Mouse (Mus musculus) heart, embryonic 11.5 days (tissue): ENCODE data around the gene Hmcn1. TPM values are rescaled to one million over a fixed set of nuclear protein-coding genes. Genes with fewer than 3 reads are reported as not detected.

Experiments used
- ATAC-seq: fragments of 200-750 bp; cut with Nextera tagmentation; replicated peaks from 2 replicates; pipeline ENCODE4 v1.8.0; 2017; ENCODE audit warnings: moderate library complexity; ENCODE audit not compliant: insufficient number of reproducible peaks, low FRiP score, low TSS enrichment
- H3K27ac ChIP-seq: fragments of 300-500 bp; sonication (generic); 2 replicates; pipeline ENCODE4 v1.5.1; 2014; ENCODE audit warnings: mild to moderate bottlenecking, low read depth, low read length
- H3K27me3 ChIP-seq: fragments of 300-500 bp; sonication (generic); 2 replicates; pipeline ENCODE4 v1.6.1; 2014; ENCODE audit warnings: mild to moderate bottlenecking, low read length, mixed read lengths; ENCODE audit not compliant: control insufficient read depth, insufficient read depth
- H3K36me3 ChIP-seq: fragments of 300-500 bp; sonication (generic); 2 replicates; pipeline ENCODE4 v1.6.1; 2014; ENCODE audit warnings: mild to moderate bottlenecking, low read length, moderate library complexity, mixed read lengths; ENCODE audit not compliant: control insufficient read depth, insufficient read depth
- H3K4me1 ChIP-seq: fragments of 300-500 bp; sonication (generic); 2 replicates; pipeline ENCODE4 v1.6.1; 2014; ENCODE audit warnings: low read length; ENCODE audit not compliant: control insufficient read depth, insufficient read depth
- H3K4me2 ChIP-seq: fragments of 300-500 bp; sonication (generic); 2 replicates; pipeline ENCODE4 v1.6.1; 2014; ENCODE audit warnings: mild to moderate bottlenecking, moderate library complexity
- H3K4me3 ChIP-seq: fragments of 300-500 bp; sonication (generic); 2 replicates; pipeline ENCODE4 v1.5.1; 2014; ENCODE audit warnings: low read depth, low read length
- H3K9ac ChIP-seq: fragments of 300-500 bp; sonication (generic); 2 replicates; pipeline ENCODE4 v1.6.1; 2014; ENCODE audit warnings: mild to moderate bottlenecking, low read depth, low read length, moderate library complexity
- H3K9me3 ChIP-seq: fragments of 300-500 bp; sonication (generic); replicated peaks from 2 replicates; pipeline ENCODE4 v1.6.1; 2016; ENCODE audit warnings: low read length; ENCODE audit not compliant: control insufficient read depth
- whole genome bisulfite sequencing: fragments of 180-500 bp; shearing (Covaris S2); extraction: QIAGEN DNeasy Blood & Tissue Kit; methylation state at CpG from one replicate; pipeline ENCODE4 v1.1.7; 2014; ENCODE audit not compliant: insufficient replicate concordance; 5-methylcytosine and 5-hydroxymethylcytosine counted together
- polyA plus RNA-seq: library from polyadenylated mRNA; unstranded; fragments of >200 nt; fragmentation: Nextera tagmentation; extraction: Ambion mirVana; gene quantifications from 2 replicates; pipeline ENCODE4 v1.2.1, GENCODE M21; 2014

Hmcn1 gene
- polyA plus RNA-seq, 1 experiment from 2014 or later: 24.8 TPM

DNA sequence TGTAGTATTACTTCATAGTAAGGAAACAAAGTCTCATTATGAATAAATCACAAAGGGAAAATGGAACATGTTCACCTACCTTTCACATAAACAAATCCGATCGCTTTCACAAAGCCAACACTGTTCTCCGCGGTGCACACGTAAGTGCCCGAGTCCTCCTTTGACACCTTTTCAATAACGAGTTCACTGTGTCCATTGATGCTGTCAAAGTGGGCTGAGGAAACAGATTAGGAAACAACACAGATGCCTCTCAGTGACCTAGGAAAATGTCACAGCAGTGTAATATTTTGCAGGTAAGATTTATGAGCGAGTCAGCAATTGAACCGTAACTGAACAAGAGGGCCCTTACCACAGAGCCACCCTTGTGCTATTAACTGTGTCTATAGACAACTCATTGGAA, 382.7 kb downstream of the Hmcn1 start:
- Histone ChIP-seq H3K9me3 (no peaks in the 10 kb centered on the region), H3K4me3 (no peak overlapping the region), H3K4me2 (no peak overlapping the region), H3K27ac (no peak overlapping the region), H3K9ac (no peak overlapping the region), H3K36me3 (peaks cover 2% of the 10 kb centered on the region; the same call in 1 of the 2 replicates), H3K4me1 (no peaks in the 10 kb centered on the region), H3K27me3 (no peaks in the 10 kb centered on the region)
- WGBS: 86% methylated on average over 9 of the region's 9 CpGs
- ATAC-seq: no peak

DNA sequence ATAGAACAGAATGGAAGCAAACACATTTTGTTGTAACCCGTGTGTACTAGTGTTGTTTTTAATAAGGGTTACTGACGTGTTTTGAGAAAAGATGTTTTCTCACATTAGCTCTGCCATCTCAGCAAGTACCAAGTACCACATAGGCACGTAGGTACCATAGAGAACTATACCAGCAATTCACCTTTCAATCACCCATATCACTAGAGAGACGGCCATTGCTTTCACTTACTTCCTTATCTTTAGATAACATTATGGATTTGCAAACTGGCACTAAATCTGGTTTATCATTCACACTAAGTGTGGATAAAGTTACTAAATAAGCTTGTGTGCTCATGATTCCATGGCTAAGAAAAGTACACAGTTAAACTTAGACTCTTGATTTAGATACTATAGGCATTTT, 387.1 kb downstream of the Hmcn1 start:
- no peaks in the 10 kb centered on the region for H3K27me3 ChIP-seq
- no peak overlapping the region for H3K27ac ChIP-seq
- no peaks in the 10 kb centered on the region for H3K4me1 ChIP-seq
- no peak overlapping the region for H3K9ac ChIP-seq
- no peak overlapping the region for H3K4me2 ChIP-seq
- no peak for ATAC-seq
- no peak overlapping the region for H3K4me3 ChIP-seq
- H3K36me3 ChIP-seq: peaks cover 5% of the 10 kb centered on the region
- 78% methylated on average over 4 of the region's 4 CpGs for WGBS
- H3K9me3 ChIP-seq: no peaks in the 10 kb centered on the region

- Histone ChIP-seq H3K4me1 (no peaks in the 10 kb centered on the region), H3K27me3 (no peaks in the 10 kb centered on the region), H3K4me2 (no peak overlapping the region), H3K9ac (no peak overlapping the region), H3K36me3 (0 out of 2 replicates have a peak, but pooled peaks cover 2% of the 10 kb centered on the region), H3K9me3 (no peaks in the 10 kb centered on the region), H3K27ac (no peak overlapping the region), H3K4me3 (no peak overlapping the region)
- ATAC-seq: no peak
- 84% methylated on average over 13 of the region's 13 CpGs for WGBS
Measured at GRCm38 (mm10) chr1:150593614-150594013, 399.6 kb downstream of the Hmcn1 start.

DNA sequence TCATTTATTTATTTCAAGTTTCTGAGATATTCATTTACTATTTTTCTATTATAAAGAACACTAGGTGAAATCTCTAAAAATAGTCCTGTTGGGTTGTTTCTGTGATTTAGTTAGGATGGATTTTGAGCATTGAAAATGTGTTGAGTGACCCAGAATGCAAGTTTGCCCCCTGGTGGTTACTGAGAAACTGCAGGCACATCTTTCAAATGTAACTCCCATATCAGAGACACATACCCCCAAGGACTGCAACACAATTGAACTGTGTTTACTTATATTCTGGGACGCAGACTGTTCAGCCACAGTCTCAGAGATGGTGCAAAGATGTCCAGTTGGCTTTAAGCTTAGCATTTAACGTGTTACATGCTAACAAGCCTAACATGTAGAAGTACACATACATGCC, 402.0 kb downstream of the Hmcn1 start:
- H3K4me3 ChIP-seq: no peak overlapping the region
- H3K9ac ChIP-seq: no peak overlapping the region
- H3K27me3 ChIP-seq: no peaks in the 10 kb centered on the region
- H3K27ac ChIP-seq: no peak overlapping the region
- WGBS: 23% methylated on average over 2 of the region's 2 CpGs
- H3K36me3 ChIP-seq: no peaks in the 10 kb centered on the region
- H3K9me3 ChIP-seq: no peaks in the 10 kb centered on the region
- no peak for ATAC-seq
- no peak overlapping the region for H3K4me2 ChIP-seq
- H3K4me1 ChIP-seq: no peaks in the 10 kb centered on the region

DNA sequence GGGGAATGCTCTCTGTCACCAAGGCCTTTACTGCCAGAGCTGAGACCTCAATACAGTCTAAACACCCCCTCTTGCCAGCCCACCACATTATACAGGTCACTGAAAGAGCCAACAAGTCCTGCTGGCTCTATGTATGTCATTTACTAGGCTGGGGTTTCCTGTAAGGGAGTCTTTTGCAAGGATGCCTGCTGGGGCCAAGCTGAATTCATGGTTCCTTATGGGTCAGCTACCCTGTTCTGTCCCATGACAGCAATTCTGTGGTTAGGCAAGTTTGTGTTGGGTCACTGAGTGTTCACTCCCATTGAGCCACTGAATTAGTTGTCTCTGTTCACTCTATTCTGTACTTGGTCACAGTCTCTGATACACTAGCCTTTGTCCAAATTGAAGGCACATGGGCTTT, 405.8 kb downstream of the Hmcn1 start:
- Histone ChIP-seq H3K4me1 (no peaks in the 10 kb centered on the region), H3K9me3 (no peaks in the 10 kb centered on the region), H3K27ac (no peak overlapping the region), H3K9ac (no peak overlapping the region), H3K4me2 (no peak overlapping the region), H3K36me3 (no peaks in the 10 kb centered on the region), H3K27me3 (no peaks in the 10 kb centered on the region), H3K4me3 (no peak overlapping the region)
- ATAC-seq: no peak

- WGBS: 79% methylated on average over 2 of the region's 2 CpGs
- 0 out of 2 replicates have a peak, but pooled peaks cover 2% of the 10 kb centered on the region for H3K36me3 ChIP-seq
Measured at GRCm38 (mm10) chr1:150584477-150584876, 408.8 kb downstream of the Hmcn1 start.

DNA sequence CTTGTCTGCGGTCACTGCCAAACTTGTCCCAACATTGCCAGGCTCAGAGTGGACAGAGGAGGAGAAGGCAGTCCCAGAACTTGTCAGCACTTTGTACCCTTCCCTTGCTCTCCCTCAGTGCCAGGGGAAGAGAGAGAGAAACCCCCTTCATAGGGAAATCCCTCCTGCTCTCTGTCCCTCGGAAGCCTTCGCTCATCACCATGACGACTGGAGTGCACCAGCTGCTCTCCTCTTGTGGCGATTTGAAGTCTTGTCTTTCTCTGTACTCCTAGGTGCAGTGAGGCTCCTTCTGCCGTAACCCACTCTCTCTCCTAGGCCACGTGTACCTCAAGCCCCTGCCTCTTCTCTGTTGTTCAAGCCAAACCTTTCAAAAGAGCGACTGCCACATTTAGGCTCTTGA, 409.5 kb downstream of the Hmcn1 start:
- Histone ChIP-seq H3K27ac (no peak overlapping the region), H3K27me3 (no peaks in the 10 kb centered on the region), H3K9ac (no peak overlapping the region), H3K4me3 (no peak overlapping the region), H3K4me1 (no peaks in the 10 kb centered on the region), H3K9me3 (no peaks in the 10 kb centered on the region), H3K4me2 (no peak overlapping the region), H3K36me3 (0 out of 2 replicates have a peak, but pooled peaks cover 2% of the 10 kb centered on the region)
- ATAC-seq: no peak
- 55% methylated on average over 8 of the region's 8 CpGs for WGBS

More at GRCm38 (mm10) chr1:150584477-150584876, 408.8 kb downstream of the Hmcn1 start:
- no peak for ATAC-seq
- Histone ChIP-seq H3K4me1 (no peaks in the 10 kb centered on the region), H3K4me2 (no peak overlapping the region), H3K27ac (no peak overlapping the region), H3K9me3 (no peaks in the 10 kb centered on the region), H3K27me3 (no peaks in the 10 kb centered on the region), H3K9ac (no peak overlapping the region), H3K4me3 (no peak overlapping the region)

DNA sequence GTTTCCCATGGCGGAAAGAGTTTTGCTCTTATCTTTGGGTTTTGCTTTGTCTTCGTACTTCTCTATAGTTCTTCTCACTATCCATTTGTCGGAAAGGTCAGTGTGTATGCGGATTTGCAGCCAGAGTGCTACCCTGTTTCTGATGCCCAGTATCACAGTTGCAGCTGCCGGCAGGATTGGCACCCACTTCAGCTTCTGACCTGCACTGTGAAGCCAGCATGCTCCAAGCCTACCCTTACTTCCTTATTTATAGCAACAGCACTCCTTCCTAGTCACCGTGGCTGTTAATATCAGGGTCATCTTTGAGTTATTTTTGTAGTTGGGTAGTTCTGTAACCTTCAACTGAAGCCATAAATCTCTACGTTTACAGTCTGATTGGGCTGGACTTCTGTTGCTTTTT, 412.7 kb downstream of the Hmcn1 start:
- Histone ChIP-seq H3K36me3 (0 out of 2 replicates have a peak, but pooled peaks cover 5% of the 10 kb centered on the region), H3K4me2 (no peak overlapping the region), H3K27me3 (no peaks in the 10 kb centered on the region), H3K9ac (no peak overlapping the region), H3K4me1 (no peaks in the 10 kb centered on the region), H3K4me3 (no peak overlapping the region), H3K27ac (no peak overlapping the region), H3K9me3 (no peaks in the 10 kb centered on the region)
- 66% methylated on average over 7 of the region's 7 CpGs for WGBS
- no peak for ATAC-seq

DNA sequence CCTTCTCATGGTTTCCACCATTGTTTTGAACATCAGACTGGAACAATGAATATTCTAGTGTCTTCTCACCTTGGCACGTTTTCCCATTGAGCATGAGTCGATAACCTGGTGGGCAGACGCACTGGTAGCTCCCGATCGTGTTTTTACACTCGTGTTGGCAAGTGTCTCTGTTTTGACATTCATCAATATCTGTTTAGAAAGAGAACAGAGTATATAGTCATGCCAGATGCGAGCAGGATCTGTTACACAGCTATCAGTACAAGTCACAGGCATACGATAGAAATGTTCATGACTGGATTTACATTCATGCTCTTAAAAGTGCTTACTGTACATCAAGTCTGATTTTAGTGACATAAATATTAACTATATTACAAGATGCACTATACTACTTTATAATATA, 419.8 kb downstream of the Hmcn1 start:
- no peak overlapping the region for H3K4me3 ChIP-seq
- 0 out of 2 replicates have a peak, but pooled peaks cover 3% of the 10 kb centered on the region for H3K36me3 ChIP-seq
- ATAC-seq: no peak
- H3K27ac ChIP-seq: no peak overlapping the region
- no peak overlapping the region for H3K4me2 ChIP-seq
- H3K9me3 ChIP-seq: no peaks in the 10 kb centered on the region
- no peak overlapping the region for H3K9ac ChIP-seq
- WGBS: 85% methylated on average over 8 of the region's 8 CpGs
- no peaks in the 10 kb centered on the region for H3K27me3 ChIP-seq
- no peaks in the 10 kb centered on the region for H3K4me1 ChIP-seq
